Mouse (Mus musculus) effector memory CD4-positive, alpha-beta T cell, adult 7 months (primary cell): ENCODE data around the gene Bend3. TPM values are rescaled to one million over a fixed set of nuclear protein-coding genes. Genes with fewer than 3 reads are reported as not detected.

ENCODE experiments used
- polyA plus RNA-seq: library from polyadenylated mRNA; unstranded; fragments of 100-300 nt; shearing (Covaris generic); gene quantifications from one replicate; pipeline ENCODE4 v1.2.1, GENCODE M21; 2017

Bend3 gene
- polyA plus RNA-seq = 5.0 TPM

GRCm38 (mm10) chr10:43478751-43479435 lies at the start of gene Bend3:
Bend3 (plus strand) TSS chr10:43478831.

GRCm38 (mm10) chr10:43523931-43524330 lies 45.3 kb downstream of the Bend3 start, which contains the start of gene Gm9803:
Gm9803 (plus strand) TSS chr10:43524084.

GRCm38 (mm10) chr10:43540442-43541152 lies 62.0 kb downstream of the Bend3 start, which contains the start of gene 1700021F05Rik:
1700021F05Rik (minus strand) TSS chr10:43540994.

Other genes starting within 250 kb of the Bend3 start
- gene Gm9803, start 45.3 kb downstream of the Bend3 start, polyA plus RNA-seq = 45.2 TPM
- gene 1700021F05Rik, start 62.2 kb downstream of the Bend3 start, polyA plus RNA-seq = 11.4 TPM
- gene Cd24a, start 99.5 kb downstream of the Bend3 start, polyA plus RNA-seq = 0.34 TPM